Mouse (Mus musculus) kidney, embryonic 16.5 days (tissue): ENCODE measurements around the gene Wnt1. TPM values are rescaled to one million over a fixed set of nuclear protein-coding genes. Genes with fewer than 3 reads are reported as not detected.
A peak's percentile ranks its signal among the peaks of the same experiment; 100 is the strongest.

Experiments used
- ATAC-seq: fragments of 200-750 bp; cut with Nextera tagmentation; 2 replicates; pipeline ENCODE4 v1.8.0; 2017; ENCODE audit warnings: moderate TSS enrichment; ENCODE audit not compliant: low FRiP score, low TSS enrichment
- H3K27ac ChIP-seq: fragments of 300-500 bp; sonication (generic); 2 replicates; pipeline ENCODE4 v1.5.1; 2014; ENCODE audit warnings: low read length
- H3K27me3 ChIP-seq: fragments of 300-500 bp; sonication (generic); 2 replicates; pipeline ENCODE4 v1.6.1; 2014; ENCODE audit warnings: low read length, control low read depth, mixed read lengths; ENCODE audit not compliant: insufficient read depth
- H3K36me3 ChIP-seq: fragments of 300-500 bp; sonication (generic); 2 replicates; pipeline ENCODE4 v1.6.1; 2014; ENCODE audit warnings: low read length, control low read depth, mixed read lengths; ENCODE audit not compliant: insufficient read depth
- H3K4me1 ChIP-seq: fragments of 300-500 bp; sonication (generic); 2 replicates; pipeline ENCODE4 v1.6.1; 2014; ENCODE audit warnings: low read length, control low read depth, mixed read lengths; ENCODE audit not compliant: insufficient read depth
- H3K4me2 ChIP-seq: fragments of 300-500 bp; sonication (generic); replicated peaks from 2 replicates; pipeline ENCODE4 v1.6.1; 2014; ENCODE audit warnings: low read depth, low read length
- H3K4me3 ChIP-seq: fragments of 300-500 bp; sonication (generic); 2 replicates; pipeline ENCODE4 v1.5.1; 2014; ENCODE audit warnings: mild to moderate bottlenecking, low read length
- H3K9ac ChIP-seq: fragments of 300-500 bp; sonication (generic); replicated peaks from 2 replicates; pipeline ENCODE4 v1.6.1; 2014; ENCODE audit warnings: low read length
- H3K9me3 ChIP-seq: fragments of 300-500 bp; sonication (generic); 2 replicates; pipeline ENCODE4 v1.6.1; 2016; ENCODE audit warnings: low read length, control low read depth
- WGBS: fragments of 180-500 bp; shearing (Covaris S2); extraction: QIAGEN DNeasy Blood & Tissue Kit; methylation state at CpG from one replicate; pipeline ENCODE4 v1.1.7; 2014; 5-methylcytosine and 5-hydroxymethylcytosine counted together
- polyA plus RNA-seq: library from polyadenylated mRNA; unstranded; fragments of >200 nt; fragmentation: Nextera tagmentation; extraction: Ambion mirVana; gene quantifications from 2 replicates; pipeline ENCODE4 v1.2.1, GENCODE M21; 2015

Gene Wnt1
- polyA plus RNA-seq, 1 experiment from 2014 or later: not detected

GRCm38 (mm10) chr15:98790761-98791160 lies 1.1 kb downstream of the Wnt1 start:
- ATAC-seq: no peak
- Histone ChIP-seq H3K36me3 (no peaks in the 10 kb centered on the region), H3K27me3 (peaks cover 87% of the 10 kb centered on the region), H3K9ac (no peak overlapping the region), H3K4me2 (peak overlapping the region; percentile 42), H3K9me3 (no peaks in the 10 kb centered on the region), H3K27ac (no peak overlapping the region), H3K4me1 (peaks cover 29% of the 10 kb centered on the region), H3K4me3 (peak overlapping the region; percentile 26)
- WGBS: under 1% methylated on average over 23 of the region's 23 CpGs

GRCm38 (mm10) chr15:98791221-98791620 lies 1.6 kb downstream of the Wnt1 start:
- Histone ChIP-seq H3K4me3 (peak overlapping the region; percentile 26), H3K27ac (no peak overlapping the region), H3K9me3 (no peaks in the 10 kb centered on the region), H3K4me1 (peaks cover 29% of the 10 kb centered on the region), H3K27me3 (peaks cover 91% of the 10 kb centered on the region), H3K36me3 (no peaks in the 10 kb centered on the region), H3K4me2 (peak overlapping the region; percentile 42), H3K9ac (no peak overlapping the region)
- WGBS: under 1% methylated on average over 12 of the region's 12 CpGs
- ATAC-seq: no peak

GRCm38 (mm10) chr15:98791771-98792170 lies 2.1 kb downstream of the Wnt1 start:
- no peaks in the 10 kb centered on the region for H3K9me3 ChIP-seq
- H3K9ac ChIP-seq: no peak overlapping the region
- H3K4me1 ChIP-seq: peaks cover 29% of the 10 kb centered on the region
- no peaks in the 10 kb centered on the region for H3K36me3 ChIP-seq
- no peak overlapping the region for H3K27ac ChIP-seq
- no peak for ATAC-seq
- 2% methylated on average over 23 of the region's 23 CpGs for WGBS
- H3K4me2 ChIP-seq: no peak overlapping the region
- peak overlapping the region; percentile 11; the same call in 1 of the 2 replicates for H3K4me3 ChIP-seq
- peaks cover 96% of the 10 kb centered on the region for H3K27me3 ChIP-seq

GRCm38 (mm10) chr15:98792233-98793020 lies 2.8 kb downstream of the Wnt1 start:
- Histone ChIP-seq H3K9ac (no peak overlapping the region), H3K4me3 (peak overlapping the region; percentile 26), H3K27me3 (peaks cover 100% of the 10 kb centered on the region), H3K27ac (no peak overlapping the region), H3K4me2 (peak overlapping the region; percentile 33), H3K4me1 (peaks cover 29% of the 10 kb centered on the region), H3K9me3 (no peaks in the 10 kb centered on the region), H3K36me3 (no peaks in the 10 kb centered on the region)
- no peak for ATAC-seq
- WGBS: under 1% methylated on average over 74 of the region's 75 CpGs

GRCm38 (mm10) chr15:98793141-98793698 lies 3.6 kb downstream of the Wnt1 start:
- H3K9ac ChIP-seq: no peak overlapping the region
- H3K4me2 ChIP-seq: peak overlapping the region; percentile 33; the same call in 1 of the 2 replicates
- peaks cover 33% of the 10 kb centered on the region for H3K4me1 ChIP-seq
- H3K27me3 ChIP-seq: peaks cover 100% of the 10 kb centered on the region
- ATAC-seq: no peak
- WGBS: 2% methylated on average over 13 of the region's 13 CpGs
- H3K4me3 ChIP-seq: peak overlapping the region; percentile 26; the same call in 1 of the 2 replicates
- no peaks in the 10 kb centered on the region for H3K9me3 ChIP-seq
- H3K36me3 ChIP-seq: no peaks in the 10 kb centered on the region
- H3K27ac ChIP-seq: no peak overlapping the region

- Histone ChIP-seq H3K9ac (no peak overlapping the region), H3K9me3 (no peaks in the 10 kb centered on the region), H3K27me3 (peaks cover 99% of the 10 kb centered on the region), H3K36me3 (no peaks in the 10 kb centered on the region), H3K4me2 (no peak overlapping the region), H3K4me3 (no peak overlapping the region), H3K4me1 (peaks cover 17% of the 10 kb centered on the region), H3K27ac (no peak overlapping the region)
- 2% methylated on average over 12 of the region's 13 CpGs for WGBS
- no peak for ATAC-seq
These were observed 7.3 kb downstream of the Wnt1 start for GRCm38 (mm10) chr15:98796803-98797595.

GRCm38 (mm10) chr15:98797835-98798492 lies 8.3 kb downstream of the Wnt1 start:
- no peaks in the 10 kb centered on the region for H3K36me3 ChIP-seq
- H3K27ac ChIP-seq: no peak overlapping the region
- 1% methylated on average over 28 of the region's 28 CpGs for WGBS
- peaks cover 99% of the 10 kb centered on the region for H3K27me3 ChIP-seq
- H3K4me2 ChIP-seq: no peak overlapping the region
- peaks cover 9% of the 10 kb centered on the region for H3K4me1 ChIP-seq
- H3K9me3 ChIP-seq: no peaks in the 10 kb centered on the region
- no peak overlapping the region for H3K9ac ChIP-seq
- no peak for ATAC-seq
- no peak overlapping the region for H3K4me3 ChIP-seq

- Histone ChIP-seq H3K9me3 (no peaks in the 10 kb centered on the region), H3K36me3 (no peaks in the 10 kb centered on the region), H3K4me3 (no peak overlapping the region), H3K4me1 (peaks cover 7% of the 10 kb centered on the region; the same call in 1 of the 2 replicates), H3K27me3 (peaks cover 99% of the 10 kb centered on the region), H3K9ac (no peak overlapping the region), H3K27ac (no peak overlapping the region), H3K4me2 (no peak overlapping the region)
- 41% methylated on average over 3 of the region's 3 CpGs for WGBS
- no peak for ATAC-seq
These were observed 9.2 kb downstream of the Wnt1 start for GRCm38 (mm10) chr15:98798903-98799302.

- Histone ChIP-seq H3K27me3 (peaks cover 98% of the 10 kb centered on the region), H3K27ac (no peak overlapping the region), H3K9me3 (no peaks in the 10 kb centered on the region), H3K9ac (no peak overlapping the region), H3K4me1 (peaks cover 7% of the 10 kb centered on the region; the same call in 1 of the 2 replicates), H3K4me3 (no peak overlapping the region), H3K4me2 (no peak overlapping the region), H3K36me3 (no peaks in the 10 kb centered on the region)
- WGBS: 8% methylated on average over 12 of the region's 12 CpGs
- ATAC-seq: peak; percentile 52; the same call in 1 of the 2 replicates
These were observed 9.7 kb downstream of the Wnt1 start for GRCm38 (mm10) chr15:98799396-98799795.
